Mouse (Mus musculus): ENCODE data around the gene Cradd. TPM values are rescaled to one million over a fixed set of nuclear protein-coding genes. Genes with fewer than 3 reads are reported as not detected.

Cradd gene
- polyA plus RNA-seq, 1 experiment from 2014 or later, result 15.6 TPM

- no peaks in the 10 kb centered on the region for H3K36me3 ChIP-seq (ENCODE audit: insufficient read depth)
- peak overlapping the region; percentile 4; the same call in 1 of the 2 replicates for H3K27ac ChIP-seq (ENCODE audit: low read depth)
- H3K4me2 ChIP-seq, result no peak overlapping the region
- TF ChIP-seq CTCF (IDR thresholded peaks at IDR 0.05; ENCODE audit: low read depth), result no peak
- no peaks in the 10 kb centered on the region for H3K27me3 ChIP-seq (ENCODE audit: insufficient read depth, low read length)
- 64% methylated on average over 13 of the region's 13 CpGs for WGBS
- peak overlapping the region; percentile 9; the same call in 1 of the 2 replicates for H3K9ac ChIP-seq
- no peak for DNase-seq
- H3K9me3 ChIP-seq (ENCODE audit: low read depth, low read length), result no peaks in the 10 kb centered on the region
- no peak overlapping the region for H3K4me3 ChIP-seq (ENCODE audit: low read depth, low read length)
- H3K4me1 ChIP-seq (ENCODE audit: insufficient read depth), result peaks cover 19% of the 10 kb centered on the region
- no peak for ATAC-seq (ENCODE audit: insufficient read depth)
Observed at GRCm38 (mm10) chr10:95319001-95319400, 4.9 kb downstream of the Cradd start.

GRCm38 (mm10) chr10:95318392-95318708 is 5.6 kb downstream of the Cradd start:
- Histone ChIP-seq H3K36me3 (ENCODE audit: insufficient read depth) (no peaks in the 10 kb centered on the region), H3K27ac (ENCODE audit: low read depth) (no peak overlapping the region), H3K9ac (no peak overlapping the region), H3K4me1 (ENCODE audit: insufficient read depth) (peaks cover 19% of the 10 kb centered on the region), H3K4me2 (no peak overlapping the region), H3K9me3 (ENCODE audit: low read depth, low read length) (no peaks in the 10 kb centered on the region), H3K4me3 (ENCODE audit: low read depth, low read length) (no peak overlapping the region), H3K27me3 (ENCODE audit: insufficient read depth, low read length) (no peaks in the 10 kb centered on the region)
- 80% methylated on average over 7 of the region's 7 CpGs for WGBS
- no peak for TF ChIP-seq CTCF (IDR thresholded peaks at IDR 0.05; ENCODE audit: low read depth)
- no peak for ATAC-seq (ENCODE audit: insufficient read depth)
- DNase-seq, result no peak

- Histone ChIP-seq H3K4me1 (ENCODE audit: insufficient read depth) (peaks cover 19% of the 10 kb centered on the region), H3K9me3 (ENCODE audit: low read depth, low read length) (no peaks in the 10 kb centered on the region), H3K27me3 (ENCODE audit: insufficient read depth, low read length) (no peaks in the 10 kb centered on the region), H3K9ac (no peak overlapping the region), H3K27ac (ENCODE audit: low read depth) (no peak overlapping the region), H3K4me2 (no peak overlapping the region), H3K36me3 (ENCODE audit: insufficient read depth) (no peaks in the 10 kb centered on the region), H3K4me3 (ENCODE audit: low read depth, low read length) (no peak overlapping the region)
- DNase-seq, result no peak
- no peak for ATAC-seq (ENCODE audit: insufficient read depth)
- 81% methylated on average over 21 of the region's 21 CpGs for WGBS
- TF ChIP-seq CTCF (IDR thresholded peaks at IDR 0.05; ENCODE audit: low read depth), result no peak
Observed at GRCm38 (mm10) chr10:95317581-95318391, 6.1 kb downstream of the Cradd start.

- peaks cover 12% of the 10 kb centered on the region; the same call in 1 of the 2 replicates for H3K4me1 ChIP-seq (ENCODE audit: insufficient read depth)
- DNase-seq, result no peak
Observed at GRCm38 (mm10) chr10:95317091-95317490, 6.8 kb downstream of the Cradd start.

GRCm38 (mm10) chr10:95316675-95317074 is 7.3 kb downstream of the Cradd start:
- no peaks in the 10 kb centered on the region for H3K9me3 ChIP-seq (ENCODE audit: low read depth, low read length)
- 55% methylated on average over 9 of the region's 9 CpGs for WGBS
- H3K36me3 ChIP-seq (ENCODE audit: insufficient read depth), result no peaks in the 10 kb centered on the region
- peaks cover 8% of the 10 kb centered on the region; the same call in 1 of the 2 replicates for H3K4me1 ChIP-seq (ENCODE audit: insufficient read depth)
- DNase-seq (no peak), ATAC-seq (ENCODE audit: insufficient read depth) (no peak)
- no peak overlapping the region for H3K27ac ChIP-seq (ENCODE audit: low read depth)
- TF ChIP-seq CTCF (IDR thresholded peaks at IDR 0.05; ENCODE audit: low read depth), result no peak
- no peak overlapping the region for H3K4me3 ChIP-seq (ENCODE audit: low read depth, low read length)
- no peak overlapping the region for H3K4me2 ChIP-seq
- H3K9ac ChIP-seq, result no peak overlapping the region
- no peaks in the 10 kb centered on the region for H3K27me3 ChIP-seq (ENCODE audit: insufficient read depth, low read length)

More at GRCm38 (mm10) chr10:95317091-95317490, 6.8 kb downstream of the Cradd start:
- ATAC-seq (ENCODE audit: insufficient read depth), result no peak
- Histone ChIP-seq H3K27ac (ENCODE audit: low read depth) (no peak overlapping the region), H3K4me3 (ENCODE audit: low read depth, low read length) (no peak overlapping the region), H3K9me3 (ENCODE audit: low read depth, low read length) (no peaks in the 10 kb centered on the region), H3K4me2 (no peak overlapping the region), H3K36me3 (ENCODE audit: insufficient read depth) (no peaks in the 10 kb centered on the region), H3K9ac (no peak overlapping the region), H3K27me3 (ENCODE audit: insufficient read depth, low read length) (no peaks in the 10 kb centered on the region)
- WGBS, result 66% methylated on average over 14 of the region's 14 CpGs
- TF ChIP-seq CTCF (IDR thresholded peaks at IDR 0.05; ENCODE audit: low read depth), result no peak

- Histone ChIP-seq H3K36me3 (ENCODE audit: insufficient read depth) (no peaks in the 10 kb centered on the region), H3K4me1 (ENCODE audit: insufficient read depth) (peaks cover 10% of the 10 kb centered on the region), H3K9me3 (ENCODE audit: low read depth, low read length) (no peaks in the 10 kb centered on the region), H3K27ac (ENCODE audit: low read depth) (no peak overlapping the region), H3K4me2 (no peak overlapping the region), H3K4me3 (ENCODE audit: low read depth, low read length) (no peak overlapping the region), H3K9ac (no peak overlapping the region), H3K27me3 (ENCODE audit: insufficient read depth, low read length) (no peaks in the 10 kb centered on the region)
- no peak for ATAC-seq (ENCODE audit: insufficient read depth)
- WGBS, result 44% methylated on average over 19 of the region's 19 CpGs
- DNase-seq, result peak; percentile 33
- no peak for TF ChIP-seq CTCF (IDR thresholded peaks at IDR 0.05; ENCODE audit: low read depth)
Observed at GRCm38 (mm10) chr10:95315801-95316474, 8.0 kb downstream of the Cradd start.

- ATAC-seq (ENCODE audit: insufficient read depth) (no peak), DNase-seq (no peak)
- no peak overlapping the region for H3K4me3 ChIP-seq (ENCODE audit: low read depth, low read length)
- no peaks in the 10 kb centered on the region for H3K36me3 ChIP-seq (ENCODE audit: insufficient read depth)
- WGBS, result 84% methylated on average over 11 of the region's 11 CpGs
- no peak overlapping the region for H3K9ac ChIP-seq
- H3K9me3 ChIP-seq (ENCODE audit: low read depth, low read length), result no peaks in the 10 kb centered on the region
- H3K4me1 ChIP-seq (ENCODE audit: insufficient read depth), result peaks cover 13% of the 10 kb centered on the region
- no peak for TF ChIP-seq CTCF (IDR thresholded peaks at IDR 0.05; ENCODE audit: low read depth)
- H3K4me2 ChIP-seq, result no peak overlapping the region
- H3K27ac ChIP-seq (ENCODE audit: low read depth), result peak overlapping the region; percentile 80; the same call in 1 of the 2 replicates
- no peaks in the 10 kb centered on the region for H3K27me3 ChIP-seq (ENCODE audit: insufficient read depth, low read length)
Observed at GRCm38 (mm10) chr10:95315321-95315720, 8.6 kb downstream of the Cradd start.

Data from lung, embryonic 14.5 days (tissue).